Mouse (Mus musculus): ENCODE data around the gene Zdhhc14.

DNA sequence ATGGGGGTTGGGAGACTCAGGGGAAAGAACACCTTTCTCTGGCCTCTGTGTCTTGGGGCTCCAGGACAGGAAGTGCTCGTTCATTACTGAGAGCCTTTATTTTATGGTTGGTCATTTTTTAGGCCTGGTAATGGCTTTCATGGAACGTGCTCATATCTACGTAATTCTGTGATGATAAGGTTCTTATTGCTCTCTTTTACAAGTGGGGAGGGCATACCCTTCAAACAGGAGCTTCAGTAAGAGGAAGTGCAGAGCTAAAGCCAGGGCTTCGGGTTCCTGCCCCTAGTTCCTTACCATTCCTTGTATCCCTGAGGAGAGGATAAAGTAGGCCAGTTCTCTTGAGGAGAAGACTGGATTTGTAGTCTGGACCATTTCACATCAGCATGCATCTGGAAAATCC, 158.3 kb downstream of the Zdhhc14 start:
- TF ChIP-seq CTCF (conservative IDR thresholded peaks at IDR 0.05; ENCODE audit: low read length), result no peak
- TF ChIP-seq NANOG (IDR thresholded peaks at IDR 0.05; ENCODE audit: borderline replicate concordance, low read length), result no peak
- TF ChIP-seq POU5F1 (IDR thresholded peaks at IDR 0.05; ENCODE audit: borderline replicate concordance, low read length), result no peak

All from E14TG2a.4 (cell line).